Mouse (Mus musculus) cerebellum, adult 9-11 months (tissue): ENCODE measurements at regions not wholly inside any gene's neighbourhood (a gene's known extent, or its start where the extent isn't known, plus 50 kb on each side); places are given as distances from the start of the nearest gene placed in this dataset.

Experiments used
- DNase-seq: peaks from one replicate; pipeline ENCODE4 v3.0.0; 2022

- DNase-seq: no peak
Measured at GRCm38 (mm10) chr1:124652251-124652861, 607.0 kb upstream of the Dpp10 start.

DNA sequence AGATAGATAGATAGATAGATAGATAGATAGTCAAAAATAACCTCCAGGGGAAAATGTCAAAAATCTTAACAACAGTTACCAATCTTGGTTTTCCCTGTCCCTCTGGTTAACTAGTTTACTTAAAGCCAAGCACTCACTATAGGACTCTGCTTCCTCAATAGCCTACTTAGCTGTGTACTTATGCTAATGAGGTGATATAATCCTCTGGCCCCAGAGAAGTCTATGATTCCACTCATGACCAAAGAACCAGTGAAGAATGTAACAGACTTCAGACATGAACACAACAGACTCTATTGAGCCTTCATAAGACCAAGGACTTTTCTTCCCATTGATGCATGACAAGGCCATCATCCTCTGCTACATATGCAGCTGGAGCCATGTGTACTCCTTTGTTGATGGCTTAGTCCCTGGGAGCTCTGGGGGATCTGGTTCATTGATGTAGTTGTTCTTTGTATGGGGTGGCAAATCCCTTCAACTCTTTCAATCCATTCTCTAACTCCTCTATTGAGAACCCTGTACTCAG is 589.9 kb upstream of the Dpp10 start:
- DNase-seq: no peak

DNA sequence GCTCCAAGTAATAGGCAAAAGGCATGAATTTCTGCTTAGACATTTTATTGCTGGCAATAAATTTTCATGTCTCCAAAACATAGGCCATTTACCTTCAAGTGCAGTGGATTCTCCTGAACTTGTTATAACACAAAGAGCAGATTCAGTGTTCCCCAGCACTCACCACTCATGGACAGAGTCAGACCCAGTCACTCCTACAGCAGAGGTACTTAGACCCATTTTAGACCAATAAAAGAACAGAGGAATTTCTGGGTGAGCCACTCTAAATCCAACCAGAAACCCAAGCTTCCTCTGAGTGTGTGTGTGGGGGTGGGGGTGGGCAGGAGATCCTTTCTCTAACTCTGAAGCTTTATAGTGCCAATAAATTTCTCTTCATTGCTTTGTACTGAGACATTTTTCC is 584.7 kb upstream of the Dpp10 start:
- no peak for DNase-seq

DNA sequence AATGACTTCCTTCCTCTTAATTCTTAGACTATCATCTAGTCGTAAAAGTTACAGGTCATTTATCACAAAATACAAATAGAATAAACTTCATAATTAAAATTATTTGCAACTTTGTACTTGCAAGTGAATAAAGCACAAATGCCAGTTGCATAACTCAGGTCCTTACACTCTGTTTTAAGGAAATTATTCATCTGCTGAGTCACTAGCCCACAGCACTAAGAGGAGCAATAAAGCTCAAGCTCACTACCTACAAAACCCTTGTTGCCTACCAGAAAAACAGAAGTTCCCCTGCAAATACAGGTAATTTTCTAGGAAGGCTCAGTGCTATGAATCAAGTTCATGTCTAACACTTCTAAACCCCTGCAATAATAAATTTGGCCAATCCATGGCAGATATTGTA is 539.3 kb upstream of the Dpp10 start:
- no peak for DNase-seq
